Mouse (Mus musculus) frontal cortex, adult (tissue): ENCODE measurements around the gene Fgf12.
A peak's percentile ranks its signal among the peaks of the same experiment; 100 is the strongest.

ENCODE experiments used
- ATAC-seq: cut with Nextera tagmentation; 2 replicates; pipeline ENCODE4 v1.9.2; 2017; ENCODE audit warnings: mild to moderate bottlenecking, moderate library complexity, mixed read lengths; ENCODE audit not compliant: low TSS enrichment

The Fgf12 gene

GRCm38 (mm10) chr16:28752638-28753118 is at the start of gene Fgf12:
Fgf12 (minus strand) TSS chr16:28753068.
- peak; percentile 45 for ATAC-seq

GRCm38 (mm10) chr16:28793115-28793514 is 40.2 kb upstream of the Fgf12 start:
- ATAC-seq, result peak; percentile 78

- ATAC-seq, result no peak
These were observed 17.4 kb upstream of the Fgf12 start for GRCm38 (mm10) chr16:28770276-28770675.

GRCm38 (mm10) chr16:28761417-28761976 is 8.6 kb upstream of the Fgf12 start:
- ATAC-seq, result no peak

GRCm38 (mm10) chr16:28753124-28753917 is 453 bp upstream of the Fgf12 start:
- ATAC-seq, result peak; percentile 92

GRCm38 (mm10) chr16:28734461-28734860 is 18.4 kb downstream of the Fgf12 start:
- ATAC-seq, result no peak

- peak; percentile 81 for ATAC-seq
These were observed 26.1 kb downstream of the Fgf12 start for GRCm38 (mm10) chr16:28726792-28727191.

- no peak for ATAC-seq
These were observed 46.2 kb downstream of the Fgf12 start for GRCm38 (mm10) chr16:28706623-28707022.

- no peak for ATAC-seq
These were observed 52.5 kb downstream of the Fgf12 start for GRCm38 (mm10) chr16:28700346-28700745.

- peak; percentile 56 for ATAC-seq
These were observed 56.0 kb downstream of the Fgf12 start for GRCm38 (mm10) chr16:28696851-28697250.

- ATAC-seq, result peak; percentile 89
These were observed 58.6 kb downstream of the Fgf12 start for GRCm38 (mm10) chr16:28694113-28694899.

GRCm38 (mm10) chr16:28688861-28689385 is 63.9 kb downstream of the Fgf12 start:
- no peak for ATAC-seq

- ATAC-seq, result peak; percentile 91
These were observed 71.2 kb downstream of the Fgf12 start for GRCm38 (mm10) chr16:28681625-28682024.

GRCm38 (mm10) chr16:28668815-28669347 is 84.0 kb downstream of the Fgf12 start:
- no peak for ATAC-seq

GRCm38 (mm10) chr16:28652640-28653039 is 100.2 kb downstream of the Fgf12 start:
- no peak for ATAC-seq

GRCm38 (mm10) chr16:28650589-28650988 is 102.3 kb downstream of the Fgf12 start:
- 0 out of 2 replicates have a peak, but pooled peaks have one; percentile 41 for ATAC-seq

GRCm38 (mm10) chr16:28645030-28645429 is 107.8 kb downstream of the Fgf12 start:
- ATAC-seq, result no peak

- ATAC-seq, result peak; percentile 79
These were observed 121.1 kb downstream of the Fgf12 start for GRCm38 (mm10) chr16:28631721-28632120.

GRCm38 (mm10) chr16:28630771-28631484 is 121.9 kb downstream of the Fgf12 start:
- 0 out of 2 replicates have a peak, but pooled peaks have one; percentile 21 for ATAC-seq

GRCm38 (mm10) chr16:28626259-28626658 is 126.6 kb downstream of the Fgf12 start:
- ATAC-seq, result peak; percentile 27; the same call in 1 of the 2 replicates

GRCm38 (mm10) chr16:28625689-28626088 is 127.2 kb downstream of the Fgf12 start:
- peak; percentile 51 for ATAC-seq
